Mouse (Mus musculus) induced T-regulatory cell, adult 2 months (primary cell): ENCODE data around the gene Sephs2.
"Not testable (repeated sequence)": the region's sequence is repeated elsewhere in the genome, so short reads cannot be mapped to it uniquely, and the experiment has no call there.

ENCODE experiments used
- DNase-seq: peaks from one replicate; pipeline ENCODE4 v3.0.0-alpha.2; 2012; ENCODE audit warnings: low read depth

Gene Sephs2

GRCm38 (mm10) chr7:127271093-127271492 is 2.8 kb downstream of the Sephs2 start:
- no peak for DNase-seq

GRCm38 (mm10) chr7:127270666-127271065 is 3.2 kb downstream of the Sephs2 start:
- no peak for DNase-seq

GRCm38 (mm10) chr7:127270256-127270655 is 3.6 kb downstream of the Sephs2 start:
- DNase-seq = no peak

- no peak for DNase-seq
These were observed 10.3 kb downstream of the Sephs2 start for GRCm38 (mm10) chr7:127263526-127263925.

- no peak for DNase-seq
These were observed 11.5 kb downstream of the Sephs2 start for GRCm38 (mm10) chr7:127262218-127262961.

GRCm38 (mm10) chr7:127260309-127261111 is 13.3 kb downstream of the Sephs2 start, which contains the start of gene Dctpp1:
Dctpp1 (minus strand) TSS chr7:127260709.
- peak; percentile 99 for DNase-seq

- DNase-seq = no peak
These were observed 14.5 kb downstream of the Sephs2 start for GRCm38 (mm10) chr7:127259186-127259905.

GRCm38 (mm10) chr7:127256518-127256917 is 17.3 kb downstream of the Sephs2 start:
- DNase-seq = no peak

GRCm38 (mm10) chr7:127255965-127256364 is 17.9 kb downstream of the Sephs2 start:
- no peak for DNase-seq

- DNase-seq = no peak
These were observed 18.8 kb downstream of the Sephs2 start for GRCm38 (mm10) chr7:127255008-127255407.

GRCm38 (mm10) chr7:127253821-127254769 is 19.8 kb downstream of the Sephs2 start:
- DNase-seq = peak; percentile 98

GRCm38 (mm10) chr7:127253341-127253740 is 20.5 kb downstream of the Sephs2 start:
- DNase-seq = no peak

- peak; percentile 80 for DNase-seq
These were observed 21.4 kb downstream of the Sephs2 start for GRCm38 (mm10) chr7:127252414-127252813.

- not testable (repeated sequence) for DNase-seq
These were observed 23.3 kb downstream of the Sephs2 start for GRCm38 (mm10) chr7:127250511-127250910.

- DNase-seq = no peak
These were observed 29.0 kb downstream of the Sephs2 start for GRCm38 (mm10) chr7:127244658-127245510.

- DNase-seq = peak; percentile 95
These were observed 29.8 kb downstream of the Sephs2 start, which contains the start of gene Zfp771 for GRCm38 (mm10) chr7:127243870-127244657. Zfp771 (plus strand) TSS chr7:127244274.

GRCm38 (mm10) chr7:127243361-127243867 is 30.4 kb downstream of the Sephs2 start:
- DNase-seq = no peak

GRCm38 (mm10) chr7:127234777-127235176 is 39.1 kb downstream of the Sephs2 start:
- DNase-seq = no peak

GRCm38 (mm10) chr7:127233765-127234164 is 40.1 kb downstream of the Sephs2 start:
- no peak for DNase-seq
